Mouse (Mus musculus) Muller cell, postnatal 12 days (primary cell): Measurements from ENCODE around the gene Cxcr4.

ENCODE experiments used
- DNase-seq: peaks from one replicate; pipeline ENCODE4 v3.0.0-alpha.2; 2015; ENCODE audit errors: inconsistent ontology term

Gene Cxcr4

GRCm38 (mm10) chr1:128592211-128592741, at the start of gene Cxcr4:
Cxcr4 (minus strand) TSS chr1:128592293.
- peak; percentile 91 for DNase-seq

GRCm38 (mm10) chr1:128639707-128640107, 47.6 kb upstream of the Cxcr4 start:
- no peak for DNase-seq

GRCm38 (mm10) chr1:128637230-128637740, 45.2 kb upstream of the Cxcr4 start:
- no peak for DNase-seq

- no peak for DNase-seq
Observed at GRCm38 (mm10) chr1:128636258-128637229, 44.5 kb upstream of the Cxcr4 start.

- no peak for DNase-seq
Observed at GRCm38 (mm10) chr1:128633711-128634379, 41.8 kb upstream of the Cxcr4 start.

GRCm38 (mm10) chr1:128632522-128632921, 40.4 kb upstream of the Cxcr4 start:
- no peak for DNase-seq

GRCm38 (mm10) chr1:128626144-128626678, 34.1 kb upstream of the Cxcr4 start:
- DNase-seq, result no peak

- DNase-seq, result no peak
Observed at GRCm38 (mm10) chr1:128623594-128623887, 31.4 kb upstream of the Cxcr4 start.

GRCm38 (mm10) chr1:128622867-128623593, 30.9 kb upstream of the Cxcr4 start:
- DNase-seq, result no peak

GRCm38 (mm10) chr1:128617654-128618310, 25.7 kb upstream of the Cxcr4 start:
- DNase-seq, result no peak

GRCm38 (mm10) chr1:128616586-128616985, 24.5 kb upstream of the Cxcr4 start:
- DNase-seq, result no peak

GRCm38 (mm10) chr1:128615459-128615806, 23.3 kb upstream of the Cxcr4 start:
- no peak for DNase-seq

GRCm38 (mm10) chr1:128614653-128615458, 22.8 kb upstream of the Cxcr4 start:
- peak; percentile 50 for DNase-seq

- DNase-seq, result no peak
Observed at GRCm38 (mm10) chr1:128608119-128608518, 16.0 kb upstream of the Cxcr4 start.

- no peak for DNase-seq
Observed at GRCm38 (mm10) chr1:128607423-128607822, 15.3 kb upstream of the Cxcr4 start.

GRCm38 (mm10) chr1:128605794-128606193, 13.7 kb upstream of the Cxcr4 start:
- DNase-seq, result no peak

- DNase-seq, result no peak
Observed at GRCm38 (mm10) chr1:128602688-128603385, 10.7 kb upstream of the Cxcr4 start.

- DNase-seq, result no peak
Observed at GRCm38 (mm10) chr1:128602018-128602687, 10.1 kb upstream of the Cxcr4 start.

- no peak for DNase-seq
Observed at GRCm38 (mm10) chr1:128601307-128601706, 9.2 kb upstream of the Cxcr4 start.
